9 mouse cellular contexts compared by ENCODE assay signal in genomic region chr5:131535752-131536151, GRCm38 (mm10).
DNase-seq lines count a peak whose midpoint lies in the region; ATAC-seq and TF ChIP-seq lines count a peak whose summit lies in the region.
"Had no signal": no experiment of that assay in that cellular context is flagged by ENCODE, and none has a peak within 500 bp of the region (broad histone marks: within the 10 kb centered on the region; RNA-seq: fewer than 3 reads in every experiment).

No protein-coding gene starts in this region.

- 39% methylated on average over 6 of the region's 6 CpGs for WGBS in heart, embryonic 12.5 days
- 15% methylated on average over 6 of the region's 6 CpGs for WGBS in hindbrain, embryonic 11.5 days
- 12% methylated on average over 6 of the region's 6 CpGs for WGBS in midbrain, embryonic 13.5 days

- peaks cover 7% of the 10 kb centered on the region; the same call in 1 of the 2 replicates for H3K36me3 ChIP-seq in heart, embryonic 12.5 days
- H3K36me3 ChIP-seq in hindbrain, embryonic 11.5 days (ENCODE audit: control insufficient read depth, insufficient read depth, low read length) = no peaks in the 10 kb centered on the region
- H3K36me3 ChIP-seq in midbrain, embryonic 13.5 days = 0 out of 2 replicates have a peak, but pooled peaks cover 3% of the 10 kb centered on the region

- H3K4me2 ChIP-seq in heart, embryonic 12.5 days = peak overlapping the region; percentile 79
- H3K4me2 ChIP-seq in hindbrain, embryonic 11.5 days (replicated peaks; ENCODE audit: low read depth, low read length) = peak overlapping the region; percentile 78
- H3K4me2 ChIP-seq in midbrain, embryonic 13.5 days (replicated peaks) = peak overlapping the region; percentile 82

- no peak overlapping the region for H3K27ac ChIP-seq in heart, embryonic 12.5 days (ENCODE audit: poor library complexity, severe bottlenecking)
- H3K27ac ChIP-seq in cortical plate, adult 2 months (ENCODE audit: insufficient read depth, low read length) = no peak overlapping the region
- no peak overlapping the region for H3K27ac ChIP-seq in hindbrain, embryonic 11.5 days (ENCODE audit: low read depth, low read length)
- H3K27ac ChIP-seq in midbrain, embryonic 13.5 days = peak overlapping the region; percentile 98

- no peaks in the 10 kb centered on the region for H3K9me3 ChIP-seq in heart, embryonic 12.5 days (replicated peaks)
- no peaks in the 10 kb centered on the region for H3K9me3 ChIP-seq in hindbrain, embryonic 11.5 days (ENCODE audit: control insufficient read depth, low read length)
- no peaks in the 10 kb centered on the region for H3K9me3 ChIP-seq in midbrain, embryonic 13.5 days

- intact Hi-C loops in heart, postnatal 25 days (cut with DNase I) = loop anchor here (5.0 to 10.0 kb wide), 3 partner anchors 107 to 579 kb away; no protein-coding TSS in a partner anchor

- peaks cover 17% of the 10 kb centered on the region for H3K4me1 ChIP-seq in heart, embryonic 12.5 days (replicated peaks)
- H3K4me1 ChIP-seq in cortical plate, adult 2 months (ENCODE audit: control insufficient read depth, insufficient read depth, low read length) = peaks cover 2% of the 10 kb centered on the region; the same call in 1 of the 2 replicates
- H3K4me1 ChIP-seq in hindbrain, embryonic 11.5 days (replicated peaks; ENCODE audit: control insufficient read depth, insufficient read depth, low read length) = peaks cover 9% of the 10 kb centered on the region
- peaks cover 56% of the 10 kb centered on the region for H3K4me1 ChIP-seq in midbrain, embryonic 13.5 days (replicated peaks)

- ATAC-seq in heart, embryonic 12.5 days (ENCODE audit: insufficient number of reproducible peaks, low FRiP score) = no peak
- ATAC-seq in hindbrain, embryonic 11.5 days (ENCODE audit: low FRiP score) = no peak
- ATAC-seq in midbrain, embryonic 13.5 days = no peak
- ATAC-seq in erythroblast, adult 5-6 weeks (replicated peaks; ENCODE audit: low FRiP score, poor library complexity, severe bottlenecking) = no peak

- no peak for TF ChIP-seq CTCF in cortical plate, adult 2 months (IDR thresholded peaks at IDR 0.05; ENCODE audit: extremely low read depth, insufficient read depth, low read length)

- TF ChIP-seq POLR2A in cortical plate, adult 2 months (IDR thresholded peaks at IDR 0.05; ENCODE audit: extremely low read depth, insufficient read depth, low read length) = no peak

- DNase-seq in heart, postnatal 25 days (ENCODE audit: low spot score) = no peak
- DNase-seq in hindbrain, embryonic 11.5 days (ENCODE audit: low spot score) = peak; percentile 43
- no peak for DNase-seq in spleen, adult 12 weeks (ENCODE audit: low spot score)
- DNase-seq in layer of hippocampus, postnatal 14 days (ENCODE audit: low spot score in 2 of 2) = no peak
- DNase-seq: cerebellum, postnatal 36 days had no signal

- H3K4me3 ChIP-seq in heart, embryonic 12.5 days = peak overlapping the region; percentile 92
- H3K4me3 ChIP-seq in cortical plate, adult 2 months (ENCODE audit: insufficient read depth, low read length) = peak overlapping the region; percentile 92
- H3K4me3 ChIP-seq in hindbrain, embryonic 11.5 days (ENCODE audit: low read depth, low read length) = peak overlapping the region; percentile 93
- peak overlapping the region; percentile 96 for H3K4me3 ChIP-seq in midbrain, embryonic 13.5 days (replicated peaks)

- H3K9ac ChIP-seq in heart, embryonic 12.5 days = peak overlapping the region; percentile 98; the same call in 1 of the 2 replicates
- H3K9ac ChIP-seq in hindbrain, embryonic 11.5 days (ENCODE audit: low read depth, low read length) = peak overlapping the region; percentile 99
- peak overlapping the region; percentile 99 for H3K9ac ChIP-seq in midbrain, embryonic 13.5 days (replicated peaks)

- no peaks in the 10 kb centered on the region for H3K27me3 ChIP-seq in heart, embryonic 12.5 days (replicated peaks)
- H3K27me3 ChIP-seq in hindbrain, embryonic 11.5 days (ENCODE audit: control insufficient read depth, insufficient read depth, low read length) = no peaks in the 10 kb centered on the region; the same call in 1 of the 2 replicates
- no peaks in the 10 kb centered on the region for H3K27me3 ChIP-seq in midbrain, embryonic 13.5 days
